Mouse (Mus musculus) lung, embryonic 14.5 days (tissue): Measurements from ENCODE around the gene Grik3. TPM values are rescaled to one million over a fixed set of nuclear protein-coding genes. Genes with fewer than 3 reads are reported as not detected.

Experiments
- ATAC-seq: fragments of 200-750 bp; cut with Nextera tagmentation; 2 replicates; pipeline ENCODE4 v1.8.0; 2017; ENCODE audit warnings: mild to moderate bottlenecking, moderate TSS enrichment, moderate library complexity; ENCODE audit not compliant: insufficient read depth
- DNase-seq: peaks from one replicate; pipeline ENCODE4 v3.0.0-alpha.2; 2015
- H3K27ac ChIP-seq: fragments of 300-500 bp; sonication (generic); 2 replicates; pipeline ENCODE4 v1.5.1; 2014; ENCODE audit warnings: low read depth, mild to moderate bottlenecking, moderate library complexity
- H3K27me3 ChIP-seq: fragments of 300-500 bp; sonication (generic); 2 replicates; pipeline ENCODE4 v1.6.1; 2014; ENCODE audit warnings: low read length, control low read depth; ENCODE audit not compliant: insufficient read depth
- H3K36me3 ChIP-seq: fragments of 300-500 bp; sonication (generic); 2 replicates; pipeline ENCODE4 v1.6.1; 2014; ENCODE audit warnings: control low read depth; ENCODE audit not compliant: insufficient read depth
- H3K4me1 ChIP-seq: fragments of 300-500 bp; sonication (generic); 2 replicates; pipeline ENCODE4 v1.6.1; 2014; ENCODE audit warnings: antibody characterized with exemption, control low read depth; ENCODE audit not compliant: insufficient read depth
- H3K4me2 ChIP-seq: fragments of 300-500 bp; sonication (generic); 2 replicates; pipeline ENCODE4 v1.6.1; 2014; ENCODE audit warnings: mild to moderate bottlenecking
- H3K4me3 ChIP-seq: fragments of 300-500 bp; sonication (generic); 2 replicates; pipeline ENCODE4 v1.5.1; 2014; ENCODE audit warnings: low read depth, low read length
- H3K9ac ChIP-seq: fragments of 300-500 bp; sonication (generic); 2 replicates; pipeline ENCODE4 v1.6.1; 2014
- H3K9me3 ChIP-seq: fragments of 300-500 bp; sonication (generic); 2 replicates; pipeline ENCODE4 v1.6.1; 2016; ENCODE audit warnings: low read depth, low read length, control low read depth
- CTCF ChIP-seq: IDR thresholded peaks from 2 replicates; pipeline ENCODE4 v1.5.1; 2016; ENCODE audit warnings: antibody characterized with exemption, low read depth
- WGBS: fragments of 180-500 bp; shearing (Covaris S2); extraction: QIAGEN DNeasy Blood & Tissue Kit; methylation state at CpG from one replicate; pipeline ENCODE4 v1.1.7; 2014; 5-methylcytosine and 5-hydroxymethylcytosine counted together
- polyA plus RNA-seq: library from polyadenylated mRNA; unstranded; fragments of >200 nt; fragmentation: Nextera tagmentation; extraction: Ambion mirVana; gene quantifications from 2 replicates; pipeline ENCODE4 v1.2.1, GENCODE M21; 2014

Gene Grik3
- 0.01 TPM in 1 of 2 replicates, not detected in the other for polyA plus RNA-seq

DNA sequence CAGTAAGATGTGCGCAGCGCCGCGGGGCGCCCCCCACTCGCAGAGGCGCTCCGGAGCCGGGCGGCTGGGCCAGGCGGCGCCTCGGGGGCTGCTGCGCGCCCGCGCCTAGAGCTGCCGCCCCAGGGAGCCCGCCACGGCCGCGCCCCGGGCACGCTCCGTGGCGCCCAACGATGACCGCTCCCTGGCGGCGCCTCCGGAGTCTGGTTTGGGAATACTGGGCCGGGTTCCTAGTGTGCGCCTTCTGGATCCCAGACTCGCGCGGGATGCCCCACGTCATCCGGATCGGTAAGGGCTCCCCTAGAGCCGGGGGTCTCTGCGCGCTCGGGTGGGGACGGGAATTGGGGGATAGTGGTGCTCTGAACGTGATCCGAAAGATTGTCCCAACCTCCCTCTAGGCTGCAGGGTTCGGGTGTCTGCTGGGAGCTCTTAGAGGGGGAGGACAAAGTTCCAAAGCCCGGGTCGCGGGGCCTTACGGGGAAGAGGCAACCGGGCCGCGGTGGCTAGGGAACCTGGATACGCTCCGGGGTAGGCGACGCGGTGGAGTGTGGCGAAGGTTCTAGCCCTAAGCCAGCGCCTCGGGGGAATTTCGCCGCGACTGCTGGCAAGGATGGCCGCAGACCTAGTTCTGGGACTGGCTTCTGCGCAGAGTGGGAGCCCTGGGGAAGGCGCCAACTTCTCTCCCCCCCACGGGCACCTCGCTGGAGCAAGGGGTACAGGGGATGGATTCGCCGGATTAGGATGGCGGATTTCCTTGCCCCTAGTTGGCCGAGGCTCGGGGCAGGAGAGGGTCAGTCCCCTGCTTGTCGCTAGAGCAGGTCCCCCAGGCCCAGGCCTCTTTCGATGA is at the start of gene Grik3:
Gene Grik3, plus strand, starts transcription at position 40 of the 844 bp plus-strand sequence.
- ATAC-seq (peak; percentile 41; the same call in 1 of the 2 replicates), DNase-seq (no peak)
- no peak for TF ChIP-seq CTCF
- Histone ChIP-seq H3K9ac (no peak within 1 kb of the TSS), H3K9me3 (no peaks in the 10 kb centered on the region), H3K4me3 (peak within 1 kb of the TSS; percentile 15), H3K27me3 (peaks cover 100% of the 10 kb centered on the region), H3K4me2 (peak within 1 kb of the TSS; percentile 48), H3K27ac (no peak within 1 kb of the TSS), H3K4me1 (no peaks in the 10 kb centered on the region), H3K36me3 (no peaks in the 10 kb centered on the region)
- under 1% methylated on average over 77 of the region's 77 CpGs for WGBS

DNA sequence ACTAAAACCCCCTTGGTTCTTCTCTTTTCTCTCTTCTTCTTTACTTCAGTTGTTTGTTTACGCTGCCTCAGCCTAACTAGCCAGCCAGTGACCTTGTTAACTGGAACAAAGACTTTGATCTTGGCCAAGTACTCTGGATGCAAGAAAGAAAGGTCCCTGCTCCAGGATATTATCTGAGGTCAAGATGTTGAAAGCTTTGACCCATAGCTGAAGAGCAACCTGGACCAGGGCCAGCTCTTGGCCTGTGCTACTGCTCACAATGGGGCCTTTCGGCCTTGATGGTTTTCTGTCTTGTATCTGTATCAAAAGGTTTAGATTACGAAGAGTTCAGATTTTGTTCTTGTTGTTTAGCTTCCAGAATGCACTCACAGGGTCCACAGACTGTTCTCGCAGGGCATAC is 48.7 kb upstream of the Grik3 start:
- H3K4me1 ChIP-seq: no peaks in the 10 kb centered on the region
- H3K9ac ChIP-seq: no peak overlapping the region
- H3K27ac ChIP-seq: no peak overlapping the region
- no peaks in the 10 kb centered on the region for H3K9me3 ChIP-seq
- TF ChIP-seq CTCF: no peak
- 65% methylated on average over 4 of the region's 4 CpGs for WGBS
- DNase-seq: no peak
- no peak overlapping the region for H3K4me3 ChIP-seq
- no peak for ATAC-seq
- H3K4me2 ChIP-seq: no peak overlapping the region
- H3K36me3 ChIP-seq: no peaks in the 10 kb centered on the region
- H3K27me3 ChIP-seq: no peaks in the 10 kb centered on the region

DNA sequence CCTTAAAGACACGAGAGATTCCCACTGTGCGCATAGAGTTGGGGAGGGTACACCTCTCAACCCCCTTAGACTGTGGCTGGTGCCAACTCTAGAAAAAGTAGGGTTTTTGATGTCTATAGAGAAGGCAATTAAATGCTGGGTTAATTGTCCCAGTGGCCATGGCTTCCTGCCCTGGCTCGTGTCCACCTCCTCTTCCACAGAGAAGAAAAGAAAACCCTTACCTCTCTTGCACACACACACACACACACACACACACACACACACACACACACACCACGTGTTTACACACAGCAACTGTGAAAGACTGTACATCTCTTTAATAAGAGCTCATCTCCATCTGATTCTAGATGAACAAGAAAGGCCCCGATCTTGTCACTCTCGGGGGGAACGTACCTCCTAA is 46.1 kb upstream of the Grik3 start:
- no peak for ATAC-seq
- no peak for DNase-seq
- Histone ChIP-seq H3K4me1 (no peaks in the 10 kb centered on the region), H3K9me3 (no peaks in the 10 kb centered on the region), H3K9ac (no peak overlapping the region), H3K36me3 (no peaks in the 10 kb centered on the region), H3K4me2 (no peak overlapping the region), H3K27me3 (no peaks in the 10 kb centered on the region), H3K4me3 (no peak overlapping the region), H3K27ac (no peak overlapping the region)
- no peak for TF ChIP-seq CTCF
- WGBS: 79% methylated on average over 7 of the region's 7 CpGs

DNA sequence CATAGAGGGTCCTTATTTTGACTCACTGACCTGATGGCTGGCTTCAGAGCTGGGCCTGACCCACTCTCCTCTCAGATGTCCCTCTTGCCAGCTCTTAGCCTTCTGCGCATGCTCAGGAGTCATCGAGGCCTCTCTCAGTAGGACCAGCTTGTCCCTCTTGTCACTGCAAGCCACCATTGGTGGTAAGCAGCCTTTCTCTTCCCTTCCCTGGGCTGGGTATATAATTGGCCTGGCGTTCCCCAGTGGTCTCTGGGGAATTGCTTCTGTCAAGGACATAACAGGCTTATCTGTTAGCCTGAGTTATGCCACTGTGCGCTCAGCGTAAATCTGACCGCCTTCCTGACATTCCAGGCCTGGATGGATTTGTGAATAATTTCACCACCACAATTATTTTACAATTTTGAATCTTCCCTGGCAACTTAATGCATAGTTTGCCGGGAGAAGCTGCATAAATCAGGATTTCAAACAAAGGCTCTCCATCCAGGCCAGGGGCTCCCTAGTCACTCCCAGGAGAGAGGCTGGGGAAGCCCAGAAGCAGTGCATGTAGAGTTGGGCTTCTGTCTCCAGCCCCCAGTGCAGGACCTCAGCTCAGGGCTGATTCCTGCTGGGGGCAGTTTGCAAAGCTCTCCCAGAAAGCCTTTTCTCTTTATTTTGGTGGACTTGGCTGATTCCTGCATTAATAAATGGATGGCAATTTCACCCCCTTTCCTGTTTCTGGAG is 39.7 kb upstream of the Grik3 start:
- ATAC-seq: no peak
- H3K4me3 ChIP-seq: no peak overlapping the region
- no peak overlapping the region for H3K4me2 ChIP-seq
- WGBS: 43% methylated on average over 7 of the region's 7 CpGs
- no peak for TF ChIP-seq CTCF
- no peak for DNase-seq
- no peaks in the 10 kb centered on the region for H3K27me3 ChIP-seq
- H3K9me3 ChIP-seq: no peaks in the 10 kb centered on the region
- H3K4me1 ChIP-seq: no peaks in the 10 kb centered on the region
- no peaks in the 10 kb centered on the region for H3K36me3 ChIP-seq
- no peak overlapping the region for H3K9ac ChIP-seq
- H3K27ac ChIP-seq: no peak overlapping the region

DNA sequence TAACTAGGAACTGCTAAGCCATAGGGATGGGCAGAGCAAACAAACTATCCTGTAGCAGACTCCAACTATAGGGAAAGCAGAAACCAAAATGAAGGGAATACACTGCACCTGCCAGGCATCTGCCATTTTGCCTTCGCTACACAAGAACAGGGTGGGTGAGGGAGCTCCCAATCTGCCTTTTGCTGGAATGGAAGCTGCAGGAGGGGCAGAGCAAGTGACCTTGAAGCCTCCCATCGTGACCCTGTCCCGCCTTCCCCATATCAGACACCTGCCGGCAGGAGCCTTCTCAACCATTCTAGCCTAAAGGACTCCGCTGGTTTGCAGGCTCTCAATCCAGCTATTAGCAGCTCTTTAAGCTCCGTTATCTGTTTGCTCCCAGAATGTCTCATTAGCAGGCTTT is 38.7 kb upstream of the Grik3 start:
- WGBS: 23% methylated on average over 6 of the region's 6 CpGs
- H3K9me3 ChIP-seq: no peaks in the 10 kb centered on the region
- no peak overlapping the region for H3K4me2 ChIP-seq
- H3K4me3 ChIP-seq: no peak overlapping the region
- DNase-seq (no peak), ATAC-seq (no peak)
- H3K27me3 ChIP-seq: no peaks in the 10 kb centered on the region
- H3K27ac ChIP-seq: no peak overlapping the region
- no peaks in the 10 kb centered on the region for H3K36me3 ChIP-seq
- H3K4me1 ChIP-seq: no peaks in the 10 kb centered on the region
- no peak for TF ChIP-seq CTCF
- no peak overlapping the region for H3K9ac ChIP-seq

DNA sequence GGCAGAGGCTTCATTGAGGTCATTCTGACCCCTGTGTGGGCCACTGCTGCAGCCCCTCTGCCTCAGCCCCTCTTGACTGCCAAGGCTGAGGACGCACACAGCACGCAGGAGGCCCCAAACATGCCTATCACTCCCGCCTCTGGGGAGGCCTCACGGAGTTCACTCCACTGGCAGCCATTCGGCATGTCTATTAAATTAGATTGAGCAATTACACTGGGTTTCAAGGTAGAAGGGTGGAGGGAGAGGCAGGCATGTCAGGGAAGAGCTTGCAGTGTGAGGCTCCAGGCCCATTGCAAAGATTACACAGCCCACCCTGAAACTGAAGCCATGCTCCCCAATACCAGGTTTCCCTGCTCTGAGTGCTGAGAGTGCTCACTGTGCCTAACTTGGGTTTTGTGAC is 34.0 kb upstream of the Grik3 start:
- H3K36me3 ChIP-seq: no peaks in the 10 kb centered on the region
- H3K4me3 ChIP-seq: no peak overlapping the region
- H3K9me3 ChIP-seq: no peaks in the 10 kb centered on the region
- TF ChIP-seq CTCF: no peak
- ATAC-seq (no peak), DNase-seq (no peak)
- H3K27me3 ChIP-seq: no peaks in the 10 kb centered on the region
- H3K4me2 ChIP-seq: no peak overlapping the region
- H3K27ac ChIP-seq: no peak overlapping the region
- H3K4me1 ChIP-seq: no peaks in the 10 kb centered on the region
- 48% methylated on average over 5 of the region's 5 CpGs for WGBS
- H3K9ac ChIP-seq: no peak overlapping the region
